Mouse (Mus musculus): Measurements from ENCODE around the gene Pnck.
A peak's percentile ranks its signal among the peaks of the same experiment; 100 is the strongest.

The Pnck gene

DNA sequence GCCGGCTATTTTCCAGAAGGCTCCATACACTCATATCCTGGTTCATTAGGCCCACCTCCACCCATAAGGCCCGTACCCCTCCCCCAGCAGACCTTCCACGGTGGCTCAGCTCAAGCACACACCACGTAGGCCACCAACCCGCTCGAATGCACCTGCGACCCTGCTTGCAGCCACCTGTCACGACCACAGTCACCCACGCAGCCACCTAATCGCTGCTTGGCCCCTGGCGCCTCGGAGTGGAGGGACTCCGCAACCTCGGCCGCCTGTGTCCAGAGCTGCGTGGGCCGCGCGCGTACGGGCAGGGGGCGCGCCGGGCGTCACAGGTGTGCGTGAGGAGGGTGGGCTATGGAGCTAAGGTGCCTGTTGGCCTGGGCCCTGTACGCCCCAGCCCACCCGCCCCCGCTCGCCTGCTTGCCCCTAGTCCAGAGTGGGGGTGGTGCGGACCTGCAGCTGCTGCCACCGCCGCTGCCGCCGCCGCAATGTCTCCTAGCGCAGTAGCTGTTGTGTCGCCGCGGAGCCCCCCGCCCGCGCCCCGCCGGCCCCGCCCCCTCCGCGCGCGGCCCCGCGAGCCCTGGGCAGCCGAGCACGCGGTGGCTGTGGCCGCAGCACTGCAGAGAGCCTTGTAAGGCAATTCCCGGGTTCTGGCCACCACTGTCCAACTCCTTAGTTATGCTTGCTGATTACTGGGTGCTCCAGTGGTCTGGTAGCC is at the start of gene Pnck:
Pnck (minus strand) TSS at position 543 of the 709 bp plus-strand sequence.
- DNase-seq: no peak

DNA sequence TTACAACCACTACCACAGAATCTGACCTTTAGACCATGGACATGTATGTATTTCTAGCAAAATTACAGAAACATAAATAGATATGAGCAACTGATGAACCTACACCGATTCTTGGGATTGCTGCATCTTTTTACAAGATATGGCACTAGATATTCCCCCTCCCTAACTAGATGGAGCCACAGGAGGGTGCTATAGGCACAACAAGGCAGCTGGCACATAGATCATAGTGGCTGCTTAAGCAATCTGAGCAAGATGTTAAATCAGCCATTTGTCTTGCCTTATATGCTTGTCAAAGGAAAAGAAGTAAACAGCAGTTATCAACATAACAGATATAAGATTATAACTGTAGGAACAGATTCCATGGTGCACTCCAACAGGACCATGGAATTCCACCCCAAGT is 40.6 kb upstream of the Pnck start:
- no peak for DNase-seq

DNA sequence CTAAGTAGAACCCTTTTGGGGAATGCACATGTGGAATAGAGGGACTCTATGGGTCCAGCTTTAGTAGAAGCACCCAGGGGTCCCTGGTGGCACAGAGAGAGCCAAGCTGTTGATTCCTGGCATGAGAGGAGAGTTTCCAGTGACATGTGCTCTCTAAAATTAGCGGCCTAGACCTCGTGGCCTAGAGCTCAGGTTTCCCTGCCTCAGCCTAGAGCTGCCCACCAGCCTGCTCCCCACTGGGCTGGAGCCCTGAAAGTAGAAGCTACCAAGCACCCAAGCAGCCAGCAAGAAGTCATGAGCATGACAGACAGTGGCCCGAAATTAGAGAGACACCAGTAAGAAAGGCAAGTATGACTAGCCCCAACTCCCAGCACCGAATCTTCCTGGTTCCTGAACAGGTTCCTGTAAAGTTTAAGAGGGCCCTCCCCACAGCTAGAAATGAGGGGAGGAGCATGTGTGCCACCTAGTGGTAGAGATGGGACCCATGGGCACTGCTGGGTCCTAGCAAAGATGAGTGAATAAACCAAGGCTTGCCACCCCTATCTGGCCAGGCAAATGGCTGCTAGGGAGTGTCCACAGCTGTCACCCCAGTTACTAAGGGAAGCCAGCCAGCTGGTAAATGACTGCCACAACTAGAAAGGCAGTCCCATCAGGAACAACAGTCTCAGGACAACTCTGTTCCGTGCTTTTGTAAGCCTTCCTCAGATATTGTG is 31.2 kb upstream of the Pnck start:
- DNase-seq: no peak

DNA sequence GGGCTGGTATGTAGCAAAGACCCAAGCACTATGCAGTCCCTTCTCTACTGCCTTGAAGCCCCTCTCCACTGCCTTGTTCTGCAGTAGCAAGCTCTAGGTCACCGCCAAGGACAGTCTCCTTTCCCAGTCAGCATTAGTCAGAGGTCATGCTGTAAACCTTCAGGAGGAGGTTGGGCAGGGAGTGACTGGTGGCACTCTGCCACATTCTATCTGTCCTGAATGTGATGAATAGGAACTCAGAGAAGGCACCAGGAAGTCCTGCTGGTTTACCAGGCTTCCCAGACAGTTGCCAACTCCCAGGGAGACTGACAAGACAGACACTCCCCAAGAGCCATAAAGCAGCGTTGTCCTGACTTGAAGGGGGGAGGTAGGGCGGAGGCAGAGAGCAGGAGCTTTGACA is 25.7 kb upstream of the Pnck start:
- DNase-seq: no peak

DNA sequence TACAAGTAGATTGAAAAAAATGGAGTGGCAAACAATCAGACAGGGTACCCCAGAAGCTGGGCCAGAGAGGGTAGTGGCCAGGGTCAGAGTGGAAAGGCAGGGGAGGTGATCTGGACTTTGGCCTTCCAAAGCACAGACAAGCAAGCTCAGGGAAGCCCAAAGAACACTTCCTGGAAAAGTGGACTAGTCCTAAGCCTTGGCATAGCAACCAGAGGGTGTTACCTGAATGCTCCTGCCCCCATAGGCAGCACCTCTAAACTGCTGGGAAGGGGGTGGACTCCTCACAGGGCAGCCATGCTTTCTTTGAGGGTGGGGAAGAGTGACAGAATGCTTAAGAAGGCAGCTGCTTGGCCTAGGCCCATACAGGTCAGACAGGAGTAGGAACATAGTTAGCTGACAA is 25.1 kb upstream of the Pnck start:
- no peak for DNase-seq

DNA sequence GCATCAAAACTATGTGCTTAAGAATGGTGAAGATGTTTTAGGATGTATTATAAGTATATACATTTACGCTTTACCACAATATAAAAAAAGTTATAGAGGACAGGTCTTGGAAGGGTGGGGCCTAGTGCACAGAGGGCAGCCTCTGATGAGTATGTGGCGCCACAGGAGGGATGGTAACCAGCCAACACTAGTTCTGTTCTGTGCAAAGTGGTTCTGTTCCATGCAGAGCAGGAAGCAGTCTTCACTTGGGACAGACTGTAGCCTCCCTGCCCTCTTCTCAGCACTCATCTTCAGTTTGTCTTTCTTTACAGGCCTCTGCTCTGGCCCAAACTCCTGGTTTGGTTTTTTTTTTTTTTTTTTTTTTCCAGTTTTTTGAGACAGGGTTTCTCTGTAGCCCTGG is 24.2 kb upstream of the Pnck start:
- DNase-seq: no peak

DNA sequence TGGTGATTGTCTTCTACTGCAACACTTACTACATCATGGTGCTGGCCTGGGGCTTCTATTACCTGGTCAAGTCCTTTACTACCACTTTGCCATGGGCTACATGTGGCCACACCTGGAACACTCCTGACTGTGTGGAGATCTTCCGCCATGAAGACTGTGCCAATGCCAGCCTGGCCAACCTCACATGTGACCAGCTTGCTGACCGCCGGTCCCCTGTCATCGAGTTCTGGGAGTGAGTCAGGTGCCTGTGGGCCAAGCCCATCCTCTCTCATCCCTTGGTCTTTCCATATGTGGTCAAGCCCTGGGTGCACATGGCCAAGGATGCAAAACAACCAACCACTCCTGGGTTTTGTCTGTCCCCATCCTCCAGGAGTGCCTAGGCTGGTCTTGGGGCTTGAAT is 16.8 kb upstream of the Pnck start:
- DNase-seq: no peak

DNA sequence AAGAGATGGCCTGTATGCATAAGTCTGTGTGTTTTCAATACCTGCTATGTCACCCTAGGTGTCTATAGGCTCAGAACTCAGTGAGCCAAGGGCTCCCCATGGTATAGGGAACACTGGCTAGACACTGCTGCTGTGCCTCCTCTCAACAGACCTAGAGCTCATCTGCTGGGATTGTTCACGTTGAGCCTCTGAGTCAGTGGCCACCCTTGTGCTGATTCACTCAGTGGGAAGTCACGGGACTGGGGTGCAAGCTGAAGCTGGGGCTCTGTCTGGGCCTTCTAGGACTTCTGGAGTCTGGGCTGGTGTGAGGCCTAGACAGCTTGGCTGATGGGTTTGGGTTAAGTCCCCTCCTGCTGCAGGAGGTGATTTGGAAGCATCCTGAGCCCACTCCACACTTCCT is 15.3 kb upstream of the Pnck start:
- no peak for DNase-seq

DNA sequence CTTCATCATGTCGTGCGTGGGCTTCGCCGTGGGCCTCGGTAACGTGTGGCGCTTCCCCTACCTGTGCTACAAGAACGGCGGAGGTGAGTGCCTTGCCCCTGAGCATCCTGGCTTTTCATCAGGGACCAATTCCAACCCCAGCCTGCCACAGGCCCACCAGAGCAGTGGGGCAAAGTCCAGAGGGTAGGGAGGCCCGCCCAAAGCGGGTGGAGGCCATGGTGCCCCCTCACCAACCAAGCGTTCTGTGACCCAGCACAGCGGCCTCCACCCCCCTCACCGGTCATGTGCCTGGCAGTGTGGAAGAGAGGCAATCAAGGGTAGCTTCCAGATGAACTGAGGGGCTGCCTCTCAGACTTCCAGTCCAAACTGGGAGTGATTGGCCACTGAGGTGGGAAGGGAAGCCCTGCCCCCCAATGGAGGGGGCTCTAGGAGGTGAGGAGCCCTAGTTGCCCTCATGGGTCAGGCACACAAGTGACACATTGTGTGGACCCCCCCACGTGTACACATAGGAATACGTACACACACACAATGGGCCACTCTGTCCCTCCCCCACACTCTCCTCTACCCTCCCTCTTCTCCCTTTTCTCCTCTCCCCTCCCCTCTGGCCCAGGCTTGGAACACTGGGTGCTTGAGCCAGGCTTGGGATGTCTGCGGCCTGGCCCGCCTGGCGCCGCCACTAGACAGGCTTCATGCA is 14.2 kb upstream of the Pnck start:
- DNase-seq: no peak

DNA sequence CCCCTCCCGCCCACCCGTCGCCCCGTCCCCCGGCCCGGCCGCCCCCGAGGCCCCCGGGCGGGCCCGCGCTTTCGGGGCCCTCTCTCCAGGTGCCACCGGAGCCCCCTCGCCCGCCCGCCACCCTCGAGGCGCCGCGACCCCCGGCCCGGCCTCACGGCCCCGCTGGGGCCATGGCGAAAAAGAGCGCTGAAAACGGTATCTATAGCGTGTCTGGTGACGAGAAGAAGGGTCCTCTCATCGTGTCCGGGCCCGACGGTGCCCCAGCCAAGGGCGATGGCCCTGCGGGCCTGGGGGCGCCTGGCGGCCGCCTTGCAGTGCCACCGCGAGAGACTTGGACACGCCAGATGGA is 13.7 kb upstream of the Pnck start:
- DNase-seq: no peak

DNA sequence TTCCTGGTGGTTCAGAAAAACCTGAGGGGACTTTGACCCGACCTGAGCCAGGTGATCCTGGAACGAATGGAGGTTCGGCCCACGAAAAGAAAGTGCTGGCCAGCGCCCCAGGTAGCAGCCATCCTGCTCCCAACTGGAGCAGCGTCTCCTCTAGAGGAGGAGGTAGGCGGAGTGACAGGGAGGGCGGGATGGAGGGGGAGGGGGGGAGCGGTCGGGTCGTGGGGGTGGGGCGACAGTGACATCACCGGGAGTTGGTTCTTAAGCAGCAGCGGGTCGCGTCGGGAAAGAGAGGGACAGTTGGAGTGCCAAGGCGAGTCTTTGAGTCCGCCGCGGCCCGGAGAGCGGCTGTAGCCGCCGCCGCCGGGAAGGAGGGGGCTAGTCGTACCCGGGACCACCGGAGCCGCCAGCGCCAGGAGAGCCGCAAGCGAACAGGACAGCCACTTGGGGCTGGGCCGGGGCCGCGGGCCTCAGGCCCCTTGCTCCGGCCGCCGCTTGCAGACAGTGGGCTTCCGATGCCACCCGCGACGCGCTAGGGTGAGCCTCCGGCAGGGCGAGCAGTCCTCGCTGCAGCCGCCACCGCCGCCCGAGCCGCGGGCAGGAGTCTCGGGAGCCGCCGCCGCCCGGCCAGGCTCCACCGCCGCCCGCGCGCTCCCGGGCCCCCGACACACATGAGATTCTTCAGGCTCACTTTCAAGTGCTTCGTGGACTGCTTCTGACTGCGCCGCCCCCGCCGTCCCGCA is 13.1 kb upstream of the Pnck start, which contains the start of gene Slc6a8:
Slc6a8 (plus strand) TSS at position 272 of the 740 bp plus-strand sequence.
- DNase-seq: no peak

DNA sequence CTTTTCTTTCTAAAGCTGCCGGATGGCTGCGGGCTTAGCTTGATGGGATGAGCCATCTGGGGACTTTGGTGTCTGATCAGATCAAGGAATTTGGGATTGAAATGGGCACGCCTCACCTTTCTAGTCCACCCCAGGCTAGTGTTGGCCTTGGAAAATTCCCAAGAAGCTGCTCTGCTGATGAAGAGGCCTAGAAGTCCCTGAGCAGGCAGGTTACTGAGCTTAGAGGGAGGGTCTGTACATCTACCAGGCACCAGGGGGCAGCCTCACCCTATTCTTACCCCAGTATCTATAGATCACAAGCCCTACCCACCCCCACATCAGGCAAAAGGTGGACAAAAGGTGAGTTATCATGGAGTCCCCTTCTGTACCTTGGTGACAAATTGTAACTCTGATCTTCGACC is 12.1 kb upstream of the Pnck start:
- peak in 1 of 2 experiments; percentile 40 for DNase-seq

DNA sequence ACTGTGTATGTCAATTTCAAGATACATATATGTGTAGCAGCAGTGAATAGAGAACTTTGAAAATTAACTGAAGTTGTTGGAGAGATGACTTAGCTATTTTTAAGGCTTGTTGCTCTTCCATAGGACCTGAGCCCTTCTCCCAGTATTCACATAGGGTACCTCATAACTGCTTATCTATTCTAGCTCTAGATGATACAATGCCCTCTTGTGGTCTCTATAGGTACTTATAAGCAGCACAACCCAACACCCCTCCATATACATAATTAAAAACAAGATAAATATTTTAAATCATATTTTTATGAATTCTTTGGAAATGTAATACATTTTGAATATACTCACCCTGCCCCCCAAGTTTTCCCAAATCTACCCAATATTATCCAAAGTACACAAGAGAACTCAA is 3.2 kb upstream of the Pnck start:
- no peak for DNase-seq

DNA sequence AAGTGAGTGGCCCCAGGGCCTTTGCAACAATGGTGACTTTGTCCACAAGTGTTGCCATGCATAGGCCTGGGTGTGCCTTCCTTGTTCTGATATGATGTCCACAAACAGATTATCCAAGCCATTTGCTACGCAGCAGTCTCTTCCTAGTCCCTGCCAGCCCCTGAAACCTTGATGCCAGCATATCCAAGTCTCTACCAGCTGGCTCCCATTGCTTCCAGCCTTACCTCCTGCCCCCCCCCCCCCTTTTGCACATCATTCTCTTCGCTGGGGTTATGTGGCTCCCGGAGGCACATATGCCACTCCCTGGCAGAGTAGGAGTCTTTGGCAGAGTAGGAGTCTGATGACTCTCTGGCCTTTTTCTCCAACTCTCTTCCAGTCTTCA is 358 bp upstream of the Pnck start:
- no peak for DNase-seq

DNA sequence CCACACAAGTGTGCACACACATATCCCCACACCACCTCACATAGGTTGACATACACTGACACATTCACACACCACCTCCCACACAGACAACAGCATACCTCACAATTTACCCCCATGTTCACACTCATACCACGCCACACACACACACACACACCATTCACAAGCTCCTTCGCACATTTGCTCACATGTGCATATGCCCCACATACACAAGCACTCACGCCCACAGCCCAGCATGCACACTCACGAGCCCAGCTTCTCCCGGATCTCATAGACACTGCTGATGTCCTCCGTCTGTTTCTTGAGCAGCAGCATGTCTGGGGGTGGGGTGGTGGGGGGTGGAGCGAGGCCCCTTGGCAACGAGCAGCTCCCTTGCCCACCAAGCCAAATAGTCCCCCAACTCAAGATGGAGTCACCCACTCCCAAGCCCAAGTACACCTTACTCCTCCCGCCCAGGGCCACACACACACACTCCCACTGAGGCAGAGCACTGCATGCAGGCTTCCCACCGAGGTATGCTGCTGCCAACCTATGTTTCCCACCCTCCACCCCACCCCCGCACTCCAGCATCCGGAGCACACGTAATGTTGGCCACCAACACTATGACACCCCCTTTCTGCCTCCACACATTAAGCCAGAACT is 862 bp downstream of the Pnck start:
- no peak for DNase-seq

DNA sequence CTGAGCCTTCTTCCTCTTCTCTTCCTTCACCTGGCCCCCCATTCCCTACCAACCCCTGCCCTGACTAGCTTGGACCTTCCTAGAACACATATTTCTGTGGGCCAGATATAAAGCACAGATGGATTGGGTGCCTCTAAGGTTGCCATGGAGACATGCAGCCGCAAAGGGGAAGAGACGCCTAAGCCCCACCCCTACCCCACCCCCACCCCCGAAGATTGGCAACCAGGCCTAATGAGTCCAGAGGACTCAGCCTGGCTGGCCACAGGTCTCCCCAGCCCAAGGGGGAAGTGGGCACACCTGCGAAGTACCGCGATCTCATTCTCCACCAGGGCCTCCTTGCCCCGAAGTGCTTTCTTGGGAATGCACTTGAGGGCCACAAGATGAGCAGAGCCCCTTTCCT is 1.5 kb downstream of the Pnck start:
- no peak for DNase-seq

DNA sequence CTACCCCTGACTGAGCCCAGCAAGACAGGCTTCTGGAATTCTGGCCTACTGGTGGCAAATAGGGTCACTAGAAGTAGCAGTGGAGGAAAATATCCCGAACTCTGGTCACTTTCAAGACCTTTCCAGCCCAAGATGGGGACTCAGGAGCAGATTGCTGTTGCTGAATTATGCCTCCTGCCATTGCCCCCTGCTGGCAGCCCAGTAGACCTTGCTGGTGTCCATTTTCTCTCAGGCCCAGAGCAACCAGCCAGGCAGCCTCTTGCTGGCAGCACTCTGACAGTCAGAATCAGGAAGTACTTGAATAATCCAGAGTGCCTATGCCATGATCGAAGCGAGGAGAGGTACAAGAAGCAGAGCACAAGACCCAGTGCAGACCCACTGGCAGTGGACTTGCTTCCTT is 4.4 kb downstream of the Pnck start:
- no peak for DNase-seq

DNA sequence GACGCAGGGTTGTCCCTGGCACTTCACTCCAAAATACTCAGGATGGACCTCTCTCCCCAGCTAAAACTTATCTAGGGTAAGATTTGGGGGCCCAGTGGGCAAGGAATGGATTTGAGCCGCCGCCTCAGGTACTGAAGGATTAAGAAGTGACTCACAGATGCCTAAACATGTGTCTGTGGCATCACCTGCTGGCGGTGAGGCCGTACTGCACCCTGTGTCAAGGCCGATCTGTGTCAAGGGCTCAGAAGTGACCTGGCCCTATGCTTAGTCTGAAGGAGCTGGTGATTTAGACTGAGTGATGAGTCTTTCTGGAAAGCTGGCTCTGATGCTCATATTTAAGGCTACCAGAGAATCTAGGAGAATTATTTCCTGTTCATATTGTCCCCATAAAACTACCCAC is 5.7 kb downstream of the Pnck start:
- DNase-seq: no peak

DNA sequence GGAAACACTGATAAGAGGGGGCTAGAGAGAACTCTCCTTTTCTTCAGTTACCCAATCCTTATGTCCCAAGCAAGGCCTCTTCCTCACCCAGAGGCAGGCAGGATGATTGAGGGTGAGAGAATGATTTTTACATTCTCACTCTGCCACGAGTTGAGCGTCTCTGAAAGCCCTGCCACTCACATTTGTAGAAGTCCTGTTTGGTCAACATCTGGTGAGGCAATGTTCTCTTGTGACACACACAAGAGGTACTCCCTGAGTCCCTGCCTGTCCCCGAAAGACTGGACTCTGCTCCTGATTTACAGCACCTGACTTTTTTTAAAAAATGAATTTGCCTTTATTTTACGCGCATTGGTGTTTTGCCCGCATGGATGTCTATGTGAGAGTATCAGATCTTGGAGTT is 6.5 kb downstream of the Pnck start:
- DNase-seq: no peak

DNA sequence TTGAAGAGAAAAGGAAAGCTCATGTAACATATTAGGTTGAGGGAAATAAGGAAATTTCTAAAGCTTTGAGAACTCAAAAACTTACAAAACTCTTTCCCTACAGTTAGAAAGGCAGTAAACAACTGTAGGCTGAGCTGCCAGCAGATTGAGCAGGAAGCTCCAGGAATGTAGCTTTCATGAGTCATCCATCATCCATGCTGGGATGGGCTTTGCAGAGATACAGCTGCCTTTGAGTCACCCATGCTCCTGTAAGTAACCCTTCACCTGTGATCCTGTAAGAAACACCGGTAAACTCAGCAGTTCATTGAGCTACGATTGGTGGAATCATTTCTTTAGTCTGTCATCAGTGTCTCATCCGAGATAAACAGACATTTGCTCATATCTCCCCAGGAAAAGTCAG is 9.0 kb downstream of the Pnck start:
- no peak for DNase-seq

DNA sequence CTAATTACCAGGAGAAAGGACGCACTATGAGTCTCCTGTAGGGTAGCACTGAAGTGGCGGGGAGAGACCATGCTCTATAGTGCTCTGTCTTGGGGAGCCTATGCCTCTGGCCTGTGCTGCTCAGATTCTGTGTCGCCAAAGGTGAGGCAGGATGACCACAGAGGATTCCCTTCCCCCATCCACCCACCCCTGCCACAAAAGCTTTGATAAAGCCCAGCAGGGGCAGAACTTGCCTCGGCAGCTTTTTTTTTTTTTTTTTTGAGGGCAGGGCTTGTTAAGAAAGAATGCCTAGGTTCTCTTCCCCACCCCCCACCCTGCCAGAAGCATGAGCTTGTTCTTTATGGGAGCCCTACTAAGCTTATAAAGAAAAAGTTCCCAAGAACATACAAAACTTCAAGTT is 14.8 kb downstream of the Pnck start:
- DNase-seq: no peak

DNA sequence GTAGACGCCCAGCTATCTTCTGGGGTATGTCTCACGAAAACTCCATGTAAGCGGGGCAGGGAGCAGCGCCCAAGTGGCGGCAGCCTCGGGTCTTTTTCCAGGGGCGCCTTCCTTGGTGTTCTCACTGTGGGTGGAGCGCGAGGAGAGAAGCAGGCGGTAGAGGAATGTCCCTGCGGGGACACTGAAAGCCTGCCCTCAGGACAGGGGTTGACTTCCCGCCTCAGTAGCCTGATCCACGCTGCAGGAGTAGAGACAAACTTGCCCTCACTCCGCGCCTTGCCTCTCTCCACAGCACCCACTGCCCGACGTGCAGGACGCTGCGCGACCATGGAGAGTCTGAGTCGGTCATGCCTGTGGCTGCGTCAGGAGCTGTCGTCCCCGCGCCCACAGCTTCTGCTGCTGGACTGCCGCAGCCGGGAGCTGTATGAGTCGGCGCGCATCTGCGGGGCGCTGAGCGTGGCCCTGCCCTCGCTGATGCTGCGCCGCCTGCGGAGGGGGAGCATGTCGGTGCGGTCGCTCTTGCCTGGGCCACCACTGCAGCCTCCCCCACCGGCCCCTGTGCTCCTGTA is 19.9 kb downstream of the Pnck start:
- no peak for DNase-seq

DNA sequence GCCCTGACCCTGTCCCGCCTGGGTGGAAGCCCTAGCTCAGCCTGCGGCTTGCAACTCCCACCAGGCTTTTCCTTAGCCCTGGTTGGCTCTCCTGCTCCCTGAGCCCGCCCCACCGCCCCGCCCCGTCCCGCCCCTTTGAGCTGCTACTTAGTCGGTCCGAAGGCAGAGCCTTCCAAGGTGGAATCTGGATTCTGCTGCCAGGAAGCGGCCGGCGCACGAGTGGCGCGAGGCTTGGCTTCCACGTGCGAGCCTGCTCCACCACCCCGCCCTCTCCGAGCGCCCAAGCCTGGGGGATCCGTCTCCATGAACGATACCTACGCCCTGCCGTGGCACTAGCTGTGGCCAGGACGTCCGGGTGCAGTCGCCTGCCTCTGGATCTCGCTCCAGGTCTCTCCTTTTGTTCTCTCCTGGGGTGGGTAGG is 20.7 kb downstream of the Pnck start, which contains the start of gene Dusp9:
Dusp9 (plus strand) TSS at position 165 of the 421 bp plus-strand sequence.
- DNase-seq: no peak
